Mouse (Mus musculus) liver, embryonic 16.5 days (tissue): ENCODE measurements at regions not wholly inside any gene's neighbourhood (a gene's known extent, or its start where the extent isn't known, plus 50 kb on each side); places are given as distances from the start of the nearest gene placed in this dataset.

ENCODE experiments used
- ATAC-seq: fragments of 200-750 bp; cut with Nextera tagmentation; 2 replicates; pipeline ENCODE4 v1.8.0; 2017; ENCODE audit warnings: low read depth, mild to moderate bottlenecking, moderate number of reproducible peaks, moderate library complexity
- H3K27ac ChIP-seq: fragments of 300-500 bp; sonication (generic); 2 replicates; pipeline ENCODE4 v1.5.1; 2014; ENCODE audit warnings: mild to moderate bottlenecking, low read length
- H3K27me3 ChIP-seq: fragments of 300-500 bp; sonication (generic); 2 replicates; pipeline ENCODE4 v1.6.1; 2014; ENCODE audit warnings: low read depth, low read length, mixed read lengths; ENCODE audit not compliant: control insufficient read depth, insufficient read depth
- H3K36me3 ChIP-seq: fragments of 300-500 bp; sonication (generic); 2 replicates; pipeline ENCODE4 v1.6.1; 2014; ENCODE audit warnings: mild to moderate bottlenecking; ENCODE audit not compliant: control insufficient read depth, insufficient read depth
- H3K4me1 ChIP-seq: fragments of 300-500 bp; sonication (generic); 2 replicates; pipeline ENCODE4 v1.6.1; 2014; ENCODE audit warnings: low read depth, low read length, mixed read lengths; ENCODE audit not compliant: control insufficient read depth
- H3K4me2 ChIP-seq: fragments of 300-500 bp; sonication (generic); 2 replicates; pipeline ENCODE4 v1.6.1; 2014; ENCODE audit warnings: low read depth, low read length, mixed read lengths
- H3K4me3 ChIP-seq: fragments of 300-500 bp; sonication (generic); 2 replicates; pipeline ENCODE4 v1.5.1; 2014; ENCODE audit warnings: low read depth, mild to moderate bottlenecking, low read length
- H3K9ac ChIP-seq: fragments of 300-500 bp; sonication (generic); 2 replicates; pipeline ENCODE4 v1.6.1; 2014; ENCODE audit warnings: low read depth, low read length
- H3K9me3 ChIP-seq: fragments of 300-500 bp; sonication (generic); replicated peaks from 2 replicates; pipeline ENCODE4 v1.6.1; 2016; ENCODE audit warnings: low read length; ENCODE audit not compliant: control insufficient read depth
- WGBS: fragments of 180-500 bp; shearing (Covaris S2); extraction: QIAGEN DNeasy Blood & Tissue Kit; methylation state at CpG from one replicate; pipeline ENCODE4 v1.1.7; 2014; ENCODE audit not compliant: insufficient replicate concordance; 5-methylcytosine and 5-hydroxymethylcytosine counted together

DNA sequence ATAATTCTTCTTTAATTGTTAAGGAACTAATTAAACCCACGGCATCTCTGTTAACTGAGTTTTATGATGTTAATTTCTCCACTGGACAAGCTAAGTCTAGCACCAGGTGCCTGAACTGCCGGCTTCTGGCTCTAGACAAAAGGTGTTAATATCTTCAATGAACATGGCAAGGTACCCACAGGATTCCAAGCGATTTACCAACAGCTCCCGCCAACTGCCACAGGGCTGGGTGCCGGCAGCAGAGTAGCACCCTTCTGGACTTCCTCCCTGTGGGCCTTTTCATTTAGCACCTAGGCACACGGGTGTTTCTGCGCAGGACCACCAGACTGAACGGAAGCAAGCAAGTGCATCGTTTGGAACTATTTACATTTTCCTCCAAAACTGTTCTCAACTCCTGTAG is 320.2 kb downstream of the Mycn start:
- Histone ChIP-seq H3K9ac (no peak overlapping the region), H3K9me3 (no peaks in the 10 kb centered on the region), H3K27me3 (no peaks in the 10 kb centered on the region), H3K36me3 (no peaks in the 10 kb centered on the region), H3K4me1 (no peaks in the 10 kb centered on the region), H3K4me2 (no peak overlapping the region), H3K27ac (no peak overlapping the region), H3K4me3 (no peak overlapping the region)
- 73% methylated on average over 9 of the region's 9 CpGs for WGBS
- no peak for ATAC-seq

DNA sequence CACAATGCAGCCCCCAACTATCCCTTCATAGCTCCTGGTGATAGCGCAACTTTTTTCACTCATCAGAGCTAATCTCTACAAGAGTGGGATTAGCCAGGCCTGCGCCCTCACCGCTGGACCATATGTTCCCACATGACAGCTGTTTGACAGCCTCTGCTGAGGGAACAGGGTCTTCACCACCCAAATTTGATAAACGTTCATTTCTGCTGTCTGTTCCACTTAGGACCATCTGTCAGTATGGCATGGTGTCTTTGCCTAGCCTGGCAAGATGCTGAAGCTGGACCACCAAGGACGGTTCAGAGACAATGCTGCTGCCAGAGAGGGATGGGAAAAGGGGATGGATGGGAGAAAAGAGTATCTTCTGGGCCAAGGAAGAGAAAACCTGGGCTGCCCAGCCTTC is 321.4 kb downstream of the Mycn start:
- Histone ChIP-seq H3K27ac (no peak overlapping the region), H3K4me2 (no peak overlapping the region), H3K9me3 (no peaks in the 10 kb centered on the region), H3K27me3 (no peaks in the 10 kb centered on the region), H3K9ac (no peak overlapping the region), H3K4me3 (no peak overlapping the region), H3K4me1 (no peaks in the 10 kb centered on the region), H3K36me3 (no peaks in the 10 kb centered on the region)
- 61% methylated on average over 5 of the region's 5 CpGs for WGBS
- ATAC-seq = no peak

DNA sequence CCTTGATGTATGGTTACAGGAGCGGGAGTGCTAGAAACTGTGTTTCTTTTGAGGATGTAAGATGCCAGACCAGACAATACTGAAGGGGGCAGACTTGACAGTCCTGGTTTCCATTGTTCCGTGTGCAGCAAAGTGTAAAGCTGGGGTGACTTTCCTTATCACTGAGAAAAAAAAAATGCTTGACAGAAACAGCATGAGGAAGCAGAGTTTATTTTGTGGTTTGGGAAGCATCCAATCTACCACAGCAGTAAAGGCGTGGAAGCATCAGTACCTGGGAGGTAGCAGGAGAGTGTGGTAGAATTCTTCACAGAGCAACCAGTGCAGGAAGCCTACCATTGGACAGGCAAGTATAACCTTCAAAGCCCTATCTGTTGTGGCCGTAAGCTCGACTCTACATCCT is 322.3 kb downstream of the Mycn start:
- no peak overlapping the region for H3K27ac ChIP-seq
- H3K27me3 ChIP-seq = no peaks in the 10 kb centered on the region
- H3K4me3 ChIP-seq = no peak overlapping the region
- H3K9me3 ChIP-seq = no peaks in the 10 kb centered on the region
- no peak for ATAC-seq
- 40% methylated on average over 5 of the region's 5 CpGs for WGBS
- no peak overlapping the region for H3K9ac ChIP-seq
- H3K36me3 ChIP-seq = no peaks in the 10 kb centered on the region
- no peak overlapping the region for H3K4me2 ChIP-seq
- H3K4me1 ChIP-seq = no peaks in the 10 kb centered on the region

DNA sequence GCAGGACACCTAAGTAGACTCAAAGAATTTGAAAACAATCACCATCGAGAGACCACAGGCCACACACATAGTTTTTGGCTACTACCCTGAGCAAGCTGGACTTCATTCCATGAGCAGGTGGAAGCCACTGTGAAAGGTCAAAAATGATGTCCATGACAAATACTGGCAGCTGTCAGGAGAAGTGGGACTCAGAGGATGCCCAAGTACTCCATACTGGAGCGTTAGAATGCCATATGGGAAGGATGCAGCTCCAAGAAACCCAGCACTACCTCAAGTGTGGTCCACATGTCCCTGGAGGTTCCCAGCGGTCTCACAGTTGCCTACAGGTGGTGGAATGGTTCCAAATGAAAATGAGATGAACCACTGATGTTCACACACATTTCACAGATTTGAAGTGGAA is 329.2 kb downstream of the Mycn start:
- no peak for ATAC-seq
- H3K4me1 ChIP-seq = no peaks in the 10 kb centered on the region
- H3K27ac ChIP-seq = no peak overlapping the region
- H3K4me3 ChIP-seq = no peak overlapping the region
- H3K36me3 ChIP-seq = no peaks in the 10 kb centered on the region
- WGBS = 61% methylated on average over 3 of the region's 3 CpGs
- no peak overlapping the region for H3K9ac ChIP-seq
- H3K9me3 ChIP-seq = no peaks in the 10 kb centered on the region
- H3K4me2 ChIP-seq = no peak overlapping the region
- H3K27me3 ChIP-seq = no peaks in the 10 kb centered on the region

DNA sequence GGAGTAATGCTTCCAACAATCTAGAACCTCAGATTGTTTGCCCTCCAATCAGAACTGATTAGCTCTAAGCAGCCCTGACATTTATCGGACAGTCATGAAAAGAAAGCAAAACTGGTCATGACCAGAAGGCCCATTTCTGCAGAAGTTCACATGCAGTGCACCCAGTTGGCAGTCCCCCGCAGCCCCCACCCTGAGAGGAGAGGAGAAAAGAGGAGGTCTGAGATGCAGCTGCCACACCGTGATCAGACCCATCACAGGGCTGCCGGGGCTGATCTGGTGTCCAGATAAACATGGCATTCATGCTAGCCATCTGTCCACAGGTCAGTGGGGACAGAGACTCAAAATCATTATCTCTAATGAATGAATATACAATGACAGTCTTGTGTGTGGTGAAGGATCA is 330.9 kb downstream of the Mycn start:
- Histone ChIP-seq H3K27ac (no peak overlapping the region), H3K36me3 (no peaks in the 10 kb centered on the region), H3K27me3 (no peaks in the 10 kb centered on the region), H3K4me2 (no peak overlapping the region), H3K9ac (no peak overlapping the region), H3K9me3 (no peaks in the 10 kb centered on the region), H3K4me1 (no peaks in the 10 kb centered on the region), H3K4me3 (no peak overlapping the region)
- 58% methylated on average over 4 of the region's 4 CpGs for WGBS
- ATAC-seq = no peak

DNA sequence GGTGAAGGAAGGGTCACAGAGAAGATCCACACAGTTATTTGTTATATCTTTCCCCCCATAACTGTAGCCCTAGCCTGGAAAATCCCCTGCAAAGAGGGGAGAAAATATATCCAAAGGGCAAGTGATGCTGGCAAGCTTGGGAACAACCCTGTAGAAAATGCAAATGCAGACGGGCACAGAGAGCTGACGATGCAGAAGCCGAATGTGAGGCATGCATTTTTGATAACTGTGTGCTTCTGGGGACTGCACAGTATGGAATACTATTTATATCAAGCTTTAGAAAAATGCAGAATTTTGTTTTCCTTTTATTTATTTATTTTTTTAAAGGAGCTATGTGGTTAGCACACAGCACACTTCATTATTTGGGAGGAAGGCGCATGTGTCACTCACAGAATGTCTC is 333.7 kb downstream of the Mycn start:
- no peak overlapping the region for H3K27ac ChIP-seq
- no peak for ATAC-seq
- H3K4me1 ChIP-seq = no peaks in the 10 kb centered on the region
- H3K36me3 ChIP-seq = no peaks in the 10 kb centered on the region
- WGBS = 65% methylated on average over 4 of the region's 4 CpGs
- H3K27me3 ChIP-seq = no peaks in the 10 kb centered on the region
- no peak overlapping the region for H3K4me3 ChIP-seq
- no peak overlapping the region for H3K9ac ChIP-seq
- H3K9me3 ChIP-seq = no peaks in the 10 kb centered on the region
- H3K4me2 ChIP-seq = no peak overlapping the region

DNA sequence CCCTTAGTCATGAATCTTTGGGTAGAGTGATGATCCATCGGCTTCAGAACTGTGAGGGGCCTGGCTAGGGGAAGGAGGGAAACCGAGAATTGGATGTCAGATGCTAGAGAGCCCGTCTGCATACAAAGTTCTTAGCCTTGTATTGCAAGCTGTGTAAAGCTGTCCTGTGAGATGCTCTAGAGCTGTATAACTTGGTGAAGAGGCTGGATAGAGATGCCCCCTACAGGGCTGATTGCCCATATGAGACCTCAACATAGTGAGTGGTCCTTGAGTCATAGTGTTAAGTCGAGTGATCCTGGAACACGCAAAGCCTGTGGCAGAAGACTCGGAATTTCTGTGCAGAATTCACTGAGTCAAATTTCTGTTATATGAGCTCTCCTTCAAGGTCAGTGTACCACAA is 334.8 kb downstream of the Mycn start:
- Histone ChIP-seq H3K4me3 (no peak overlapping the region), H3K9me3 (no peaks in the 10 kb centered on the region), H3K4me1 (no peaks in the 10 kb centered on the region), H3K27ac (no peak overlapping the region), H3K4me2 (no peak overlapping the region), H3K36me3 (no peaks in the 10 kb centered on the region), H3K27me3 (no peaks in the 10 kb centered on the region), H3K9ac (no peak overlapping the region)
- WGBS = 65% methylated on average over 6 of the region's 6 CpGs
- no peak for ATAC-seq

DNA sequence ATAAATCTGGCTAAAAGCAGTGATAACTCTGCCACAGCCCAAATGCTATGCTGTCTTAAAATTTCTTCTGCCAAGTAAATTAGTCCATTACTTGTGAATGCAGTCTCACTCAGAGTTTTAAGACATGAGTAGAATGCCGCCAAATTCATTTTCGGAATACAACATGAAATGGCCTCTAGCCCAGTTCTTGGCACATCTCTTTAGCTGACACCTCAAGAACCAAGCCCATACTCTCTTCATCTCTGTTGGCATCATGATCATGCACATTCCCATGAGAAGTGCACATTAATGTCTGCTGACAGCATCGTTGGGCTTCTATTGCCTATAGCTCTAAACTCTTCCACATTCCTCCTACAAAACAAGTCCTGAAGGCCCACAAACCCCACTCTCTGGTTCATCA is 336.2 kb downstream of the Mycn start:
- no peaks in the 10 kb centered on the region for H3K27me3 ChIP-seq
- H3K4me3 ChIP-seq = no peak overlapping the region
- H3K9ac ChIP-seq = no peak overlapping the region
- 68% methylated on average over 3 of the region's 3 CpGs for WGBS
- no peak overlapping the region for H3K27ac ChIP-seq
- no peak for ATAC-seq
- H3K4me2 ChIP-seq = no peak overlapping the region
- H3K9me3 ChIP-seq = no peaks in the 10 kb centered on the region
- H3K36me3 ChIP-seq = no peaks in the 10 kb centered on the region
- H3K4me1 ChIP-seq = no peaks in the 10 kb centered on the region

DNA sequence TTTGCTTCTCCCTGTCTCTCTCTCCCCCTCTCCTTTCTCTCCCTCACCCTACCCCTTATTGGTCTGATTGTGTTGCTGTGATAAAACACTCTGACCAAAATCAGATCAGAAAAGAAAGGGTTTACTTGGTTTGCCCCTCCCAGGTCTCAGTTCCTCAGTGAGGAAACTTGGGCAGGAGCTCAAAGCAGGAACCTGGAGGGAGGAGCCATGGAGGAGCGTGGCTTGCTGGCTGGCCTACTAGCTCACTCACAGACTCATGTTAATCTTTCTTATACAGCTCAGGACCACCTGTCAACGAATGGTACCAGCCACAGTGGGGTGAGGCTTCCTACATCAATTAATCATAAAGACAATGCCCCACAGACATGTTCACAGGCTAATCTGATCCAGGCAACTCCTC is 339.4 kb downstream of the Fam49a start:
- Histone ChIP-seq H3K4me3 (no peak overlapping the region), H3K27ac (no peak overlapping the region), H3K9me3 (no peaks in the 10 kb centered on the region), H3K27me3 (no peaks in the 10 kb centered on the region), H3K9ac (no peak overlapping the region), H3K4me1 (no peaks in the 10 kb centered on the region), H3K36me3 (no peaks in the 10 kb centered on the region), H3K4me2 (no peak overlapping the region)
- whole genome bisulfite sequencing = 23% methylated on average over 2 of the region's 2 CpGs
- ATAC-seq = no peak

DNA sequence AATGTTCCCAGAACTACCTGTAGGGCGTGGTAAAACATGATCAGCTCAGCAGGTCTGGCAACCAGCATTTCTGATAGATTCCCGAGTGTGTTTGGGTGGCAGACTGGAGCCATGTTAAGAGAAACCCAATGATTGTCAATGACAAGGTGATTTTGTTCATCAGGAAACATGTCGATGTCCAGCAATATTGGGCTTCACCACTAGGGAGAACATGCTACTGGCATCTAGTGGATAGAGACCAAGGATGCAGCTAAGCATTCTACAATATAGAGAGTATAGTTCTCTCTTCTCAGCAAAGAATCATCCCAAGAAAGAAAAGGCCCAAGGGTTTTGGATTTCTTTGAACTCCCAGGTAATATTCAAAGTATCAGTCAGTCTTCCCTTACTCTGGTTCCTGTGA is 333.5 kb downstream of the Fam49a start:
- no peak overlapping the region for H3K4me2 ChIP-seq

More for the DNA sequence above, 333.5 kb downstream of the Fam49a start:
- 58% methylated on average over 3 of the region's 3 CpGs for WGBS
- H3K27ac ChIP-seq = no peak overlapping the region
- H3K27me3 ChIP-seq = no peaks in the 10 kb centered on the region
- no peak overlapping the region for H3K9ac ChIP-seq
- H3K4me1 ChIP-seq = no peaks in the 10 kb centered on the region
- no peak overlapping the region for H3K4me3 ChIP-seq
- H3K9me3 ChIP-seq = no peaks in the 10 kb centered on the region
- no peak for ATAC-seq
- no peaks in the 10 kb centered on the region for H3K36me3 ChIP-seq
